Mouse (Mus musculus) lung, postnatal 36 days (tissue): ENCODE results near the gene Shroom1.

Experiments
- DNase-seq: peaks from one replicate; pipeline ENCODE4 v3.0.0; 2022; ENCODE audit warnings: mixed read lengths

Gene Shroom1

DNA sequence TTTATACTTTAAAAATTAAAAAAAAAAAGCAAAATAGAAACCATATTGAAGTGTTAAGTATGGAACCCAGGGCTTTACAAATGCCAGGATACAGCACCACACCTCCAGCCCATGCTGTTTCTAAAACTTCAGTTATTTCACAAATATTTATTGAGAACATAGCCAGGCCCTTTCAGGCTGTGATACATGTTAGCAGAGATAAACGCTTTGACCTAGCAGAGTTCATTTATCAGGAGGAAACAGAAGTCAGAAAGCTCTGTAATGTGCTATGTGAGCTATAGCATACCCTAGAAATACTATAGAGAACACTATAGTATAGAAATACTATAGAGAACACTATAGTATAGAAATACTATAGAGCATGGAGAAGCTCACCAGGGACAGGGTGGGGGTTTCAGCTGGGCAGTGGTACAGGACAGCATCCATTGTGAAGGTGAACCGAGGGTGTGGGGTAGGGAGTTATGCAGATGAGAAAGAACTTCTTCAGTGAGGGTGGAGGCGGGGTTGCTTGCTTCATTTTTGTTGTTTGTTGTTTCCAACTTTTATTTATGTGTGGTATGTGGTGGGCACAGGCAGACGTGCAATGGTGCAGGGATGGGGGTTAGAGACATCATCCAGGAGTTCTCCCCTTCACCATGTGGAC, 24.2 kb downstream of the Shroom1 start:
- no peak for DNase-seq

DNA sequence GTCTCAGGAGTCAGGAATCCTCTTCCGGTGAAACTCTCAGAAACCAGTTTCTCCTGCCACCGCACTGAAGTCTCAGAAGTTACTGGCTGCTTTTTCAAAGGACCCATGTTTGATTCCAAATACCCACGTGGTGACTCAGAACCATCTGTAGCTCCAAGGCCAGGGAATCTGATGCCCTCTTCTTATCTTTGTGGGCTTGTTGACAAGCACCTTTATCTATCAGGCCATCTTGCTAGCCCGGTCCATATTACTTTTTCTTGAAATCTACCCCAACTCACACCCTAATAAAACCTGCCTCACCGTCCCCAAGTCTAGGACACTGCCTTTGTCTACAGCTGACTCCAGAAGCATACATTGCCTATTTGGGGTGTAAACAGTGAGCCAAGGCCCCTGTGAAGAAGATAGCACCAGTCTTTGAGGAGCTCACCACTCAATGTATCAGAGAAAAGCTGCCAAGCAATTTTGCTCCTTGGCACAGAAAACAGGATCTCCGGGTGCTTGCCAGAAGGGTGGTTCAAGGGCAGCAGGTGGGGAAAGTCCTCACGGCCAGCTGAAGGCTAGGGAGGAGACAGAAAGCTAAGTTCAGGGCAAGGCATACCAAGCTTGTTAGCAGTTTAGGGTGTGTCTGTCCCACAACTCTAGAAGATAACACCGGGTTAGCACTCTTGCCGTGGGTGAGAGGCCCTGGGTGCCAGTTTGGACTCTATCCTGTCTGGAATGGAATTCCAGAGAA, 26.3 kb downstream of the Shroom1 start:
- peak; percentile 24 for DNase-seq

DNA sequence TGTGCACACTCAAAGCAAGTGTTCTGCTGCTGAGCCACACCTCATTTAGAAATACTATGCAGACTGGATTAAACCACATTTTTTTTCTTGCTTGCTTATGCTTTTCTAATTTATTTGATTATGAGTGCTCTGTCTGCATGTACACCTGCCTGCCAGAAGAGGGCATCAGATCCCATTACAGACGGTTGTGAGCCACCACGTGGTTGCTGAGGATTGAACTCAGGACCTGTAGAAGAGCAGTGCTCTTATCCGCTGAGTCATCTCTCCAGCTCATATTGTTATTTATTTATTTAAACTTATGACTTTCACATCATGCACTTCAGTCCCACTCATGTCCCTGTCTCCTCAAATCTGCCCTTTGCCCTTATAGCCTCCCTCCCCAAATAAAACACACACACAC, 28.7 kb downstream of the Shroom1 start:
- DNase-seq = peak; percentile 30

DNA sequence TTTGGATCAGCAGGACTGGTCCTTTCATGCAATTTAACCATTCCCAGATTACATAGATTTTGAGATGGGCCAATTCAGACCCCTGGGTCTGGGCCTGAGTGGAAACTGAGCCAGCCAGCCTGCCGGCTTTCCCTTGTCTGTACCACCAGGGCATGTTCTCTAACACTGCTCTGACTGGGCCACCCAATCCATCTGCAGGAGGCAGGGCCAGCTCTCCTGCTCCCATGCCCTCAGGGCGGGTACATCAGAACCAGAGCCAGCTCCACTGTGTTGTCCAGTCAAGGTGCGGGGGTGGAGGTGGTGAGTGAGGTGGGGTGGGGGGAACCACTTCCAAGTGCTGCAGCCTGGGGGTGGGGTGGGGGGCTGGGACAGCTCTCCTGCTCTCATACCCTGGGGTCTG, 29.3 kb downstream of the Shroom1 start:
- DNase-seq = no peak

DNA sequence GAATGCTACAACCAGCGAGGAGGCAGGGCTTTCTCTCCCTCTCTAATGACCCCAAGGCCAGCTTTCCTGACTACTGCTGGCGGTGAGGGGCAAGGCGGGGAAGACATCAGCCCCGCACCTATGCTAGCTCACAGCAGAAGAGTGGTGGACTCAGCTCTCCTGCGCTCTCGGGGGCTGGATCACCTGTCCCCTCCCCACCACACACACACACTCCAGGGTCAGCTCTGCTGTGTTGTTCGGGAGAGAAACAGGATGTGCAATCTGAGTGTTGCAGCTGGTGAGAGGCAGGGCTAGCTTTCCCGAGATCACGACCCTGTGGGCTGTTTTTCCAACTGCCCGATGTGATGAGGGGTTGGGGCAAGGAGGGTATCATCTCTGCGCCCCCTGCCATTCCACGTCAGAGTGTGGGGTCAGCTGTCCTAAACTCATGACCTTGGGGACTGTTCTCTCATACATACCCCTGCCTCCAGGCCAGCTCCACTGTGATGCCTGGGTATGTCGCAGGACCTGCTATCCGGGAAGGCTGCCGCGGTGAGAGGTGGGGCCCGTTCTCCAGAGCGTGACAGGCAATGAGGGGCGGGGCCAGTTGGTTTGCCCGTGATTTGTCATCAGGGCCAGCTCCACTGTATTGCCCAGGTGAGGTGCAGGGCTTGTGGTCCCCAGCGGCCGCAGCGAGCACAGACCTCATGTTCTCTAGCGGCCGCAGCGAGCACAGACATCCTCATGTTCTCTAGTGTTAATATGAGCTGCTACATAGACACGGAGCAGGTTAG, 30.0 kb downstream of the Shroom1 start:
- peak; percentile 53 for DNase-seq

DNA sequence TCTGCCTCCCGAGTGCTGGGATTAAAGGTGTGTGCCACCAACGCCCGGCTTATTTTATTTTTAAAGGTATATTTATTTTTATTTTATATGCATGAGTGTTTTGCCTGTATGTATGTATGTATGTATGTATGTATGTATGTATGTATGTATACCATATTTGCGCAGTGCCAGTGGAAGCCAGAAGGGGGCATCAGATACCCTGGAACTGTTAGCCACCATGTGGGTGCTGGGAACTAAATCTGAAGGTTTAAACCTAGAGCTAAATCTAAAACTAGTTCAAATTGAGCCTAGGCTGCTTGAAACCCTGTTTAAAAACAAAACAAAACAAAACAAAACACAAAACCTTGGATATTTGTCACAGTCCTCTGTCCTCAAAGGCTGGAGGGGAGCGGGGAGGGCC, 32.0 kb downstream of the Shroom1 start:
- DNase-seq = no peak

DNA sequence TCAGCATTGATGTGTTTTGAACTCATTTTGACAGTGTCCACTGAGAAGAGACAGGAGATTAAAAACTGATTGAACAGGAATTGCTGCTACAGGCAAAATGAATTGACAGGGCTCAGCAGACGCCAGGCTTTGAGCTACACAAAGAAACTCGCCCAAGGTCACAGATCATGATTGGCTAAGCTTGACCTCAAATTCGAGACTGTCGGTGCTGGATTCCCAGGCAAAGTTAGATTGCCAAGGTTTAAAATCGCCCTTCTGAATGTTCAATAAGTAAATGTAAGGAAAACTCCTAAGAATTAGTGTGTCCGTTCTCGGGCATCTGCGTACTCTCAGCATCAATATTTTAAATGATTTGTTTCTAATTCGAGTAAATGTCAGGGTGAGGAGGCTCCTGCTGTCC, 32.4 kb downstream of the Shroom1 start:
- no peak for DNase-seq

DNA sequence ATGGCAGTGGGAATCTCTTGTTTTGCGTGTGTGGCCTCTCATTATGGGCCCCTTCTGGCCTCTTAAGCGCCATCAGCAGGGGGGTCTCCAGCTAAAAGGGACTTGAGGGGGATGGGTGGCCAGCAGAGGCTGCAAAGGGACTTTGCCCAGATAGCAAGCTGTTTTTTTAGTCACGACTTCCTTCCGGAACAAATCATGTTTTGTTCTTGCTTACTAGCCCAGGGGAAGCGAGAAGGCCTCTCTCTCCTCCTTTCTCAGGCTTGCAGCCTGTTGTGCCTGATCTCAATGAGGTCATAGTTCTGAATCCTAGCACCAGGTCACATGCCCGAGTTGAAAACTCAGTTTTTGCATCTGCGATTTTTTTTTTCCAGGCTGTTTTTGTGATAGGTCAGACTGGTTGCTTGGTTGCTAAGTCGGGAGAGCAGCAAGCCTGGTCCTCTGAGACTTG, 35.0 kb downstream of the Shroom1 start:
- DNase-seq = no peak

DNA sequence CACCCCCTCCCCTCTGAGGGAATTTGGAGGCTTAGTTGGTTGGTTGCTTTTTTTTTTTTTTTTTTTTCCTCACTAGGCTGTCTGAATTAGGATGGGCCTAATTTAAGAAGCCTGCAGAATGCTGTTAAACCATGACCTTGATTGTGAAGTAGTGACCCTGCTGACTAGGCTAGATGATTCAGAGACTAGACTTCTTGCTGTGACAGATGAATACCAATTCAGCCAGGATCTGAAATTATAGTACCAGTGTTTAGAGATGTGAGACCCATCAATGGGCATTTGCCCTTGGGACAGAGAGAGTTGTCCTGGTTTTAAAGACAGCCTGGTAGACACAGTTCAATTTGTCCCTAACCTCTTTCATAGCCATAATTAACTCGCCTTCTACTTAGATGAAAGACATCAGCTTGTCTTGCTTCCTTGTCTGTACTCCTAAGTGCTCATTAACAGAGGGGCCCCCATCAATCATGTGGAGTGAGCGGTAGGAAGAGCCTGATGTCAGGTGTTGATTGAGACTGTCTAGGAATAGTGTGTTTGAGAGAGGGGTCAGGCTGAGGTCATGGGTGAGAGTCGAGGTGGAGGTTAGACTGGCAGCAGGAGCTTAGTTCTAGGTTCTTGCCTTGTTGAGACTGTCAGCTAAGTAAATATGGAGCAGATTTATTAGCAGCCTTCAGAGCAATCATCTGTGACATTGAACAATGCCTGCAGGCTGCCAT, 36.4 kb downstream of the Shroom1 start:
- no peak for DNase-seq

DNA sequence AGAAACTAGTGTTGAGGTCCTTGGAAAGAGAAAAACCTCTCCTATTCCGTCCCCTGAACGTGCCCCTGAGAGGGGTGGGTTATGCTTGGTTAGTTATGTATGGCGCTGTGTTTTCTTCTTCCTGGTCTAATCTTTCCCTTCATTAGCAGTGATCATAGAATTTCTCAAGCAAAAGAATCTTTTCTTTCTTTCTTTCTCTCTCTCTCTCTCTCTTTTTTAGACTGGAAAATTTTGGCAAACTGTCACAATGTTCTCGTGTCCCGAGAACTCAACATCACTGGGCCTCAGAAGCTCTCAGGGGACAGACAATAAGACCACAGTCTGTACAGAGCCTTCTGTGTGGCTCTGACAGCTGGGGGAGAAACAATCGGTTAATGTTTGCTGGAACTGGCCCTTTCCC, 38.4 kb downstream of the Shroom1 start:
- DNase-seq = no peak

DNA sequence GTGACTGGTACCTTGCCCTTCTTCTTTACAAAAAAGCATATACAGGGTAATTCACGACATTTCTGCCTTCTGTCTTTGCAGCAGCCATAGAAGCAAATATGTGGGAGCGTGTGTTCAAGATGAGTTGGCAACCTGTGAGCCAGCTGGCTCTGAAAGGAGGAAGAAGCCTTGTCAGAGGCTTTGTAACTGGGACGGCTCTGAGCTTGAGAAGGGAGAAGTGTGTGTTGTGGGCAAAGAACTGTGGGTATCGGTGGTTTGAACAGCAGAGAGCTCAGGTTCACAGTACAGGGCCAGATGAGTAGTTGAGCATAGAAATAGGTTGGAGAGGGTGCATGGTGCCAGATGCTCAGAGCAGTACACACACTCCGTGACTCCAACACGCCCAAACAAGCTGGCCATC, 39.9 kb downstream of the Shroom1 start:
- DNase-seq = no peak

DNA sequence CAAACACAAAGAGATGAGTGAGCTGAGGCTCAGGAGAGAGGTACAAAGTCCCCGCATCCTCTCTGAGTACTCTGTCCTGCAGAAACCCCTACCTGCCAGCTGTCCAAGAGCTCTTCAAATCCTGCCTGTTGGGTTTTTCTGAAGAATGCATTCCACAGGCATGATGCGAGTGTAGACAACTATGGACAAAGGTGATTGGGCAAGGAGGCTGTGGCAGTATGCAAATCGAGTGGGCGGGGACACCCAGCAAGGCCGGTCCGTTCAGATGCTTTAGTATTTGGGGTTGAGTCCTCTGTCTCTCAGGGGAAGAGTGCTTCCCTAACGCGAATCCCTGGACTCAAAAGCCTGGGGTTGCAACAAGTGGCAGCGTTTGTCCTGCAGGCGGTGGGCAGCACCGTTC, 43.6 kb downstream of the Shroom1 start:
- DNase-seq = peak; percentile 90

DNA sequence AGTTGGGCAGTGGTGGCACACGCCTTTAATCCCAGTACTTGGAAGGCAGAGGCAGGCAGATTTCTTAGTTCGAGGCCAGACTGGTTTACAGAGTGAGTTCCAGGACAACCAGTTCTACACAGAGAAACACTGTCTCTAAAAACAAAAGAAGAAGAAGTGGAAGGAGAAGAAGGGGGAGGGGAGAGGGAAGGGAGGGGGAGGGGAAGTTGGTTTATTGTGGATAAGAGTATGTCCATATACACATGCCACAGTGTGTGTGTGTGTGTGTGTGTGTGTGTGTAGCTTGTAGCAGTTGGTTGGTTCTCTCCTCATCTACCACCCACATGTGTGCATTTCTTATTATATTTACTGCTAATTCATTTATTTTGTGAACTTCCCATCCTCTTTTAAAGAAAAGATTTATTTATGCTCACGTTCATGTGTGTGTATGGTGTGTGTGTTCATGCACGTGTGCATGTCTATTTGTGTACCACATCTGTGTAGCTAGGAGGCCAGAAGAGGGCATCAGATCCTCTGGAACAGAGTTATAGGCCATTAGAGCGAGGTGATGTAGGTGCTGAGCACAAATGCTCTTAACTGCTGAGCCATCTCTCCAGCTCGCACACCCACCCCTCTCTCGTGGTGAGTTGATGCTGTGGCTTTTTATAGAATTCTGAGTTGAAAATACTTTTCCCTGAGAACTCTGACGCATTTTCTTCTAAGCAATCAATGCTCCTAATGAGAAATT, 45.2 kb downstream of the Shroom1 start:
- DNase-seq = no peak

DNA sequence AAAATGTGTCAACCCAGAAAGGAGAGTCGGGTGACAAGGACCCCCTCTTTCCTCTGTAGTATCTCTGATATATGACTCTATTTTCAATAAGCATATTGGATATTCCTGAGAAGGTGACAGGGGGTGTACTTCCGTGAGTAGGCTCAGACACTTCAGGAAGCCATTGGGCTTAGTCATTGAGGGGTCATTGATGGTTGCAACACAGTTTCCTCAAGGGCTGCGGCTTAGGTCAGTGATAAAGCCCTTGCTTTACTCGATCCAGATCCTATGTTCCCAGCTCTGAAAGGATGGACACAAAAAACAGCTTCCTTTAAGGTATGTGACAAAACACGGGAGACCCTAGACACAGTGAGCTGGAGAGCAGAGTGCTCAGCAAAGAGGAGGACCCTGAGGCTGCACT, 46.7 kb downstream of the Shroom1 start:
- peak; percentile 55 for DNase-seq

DNA sequence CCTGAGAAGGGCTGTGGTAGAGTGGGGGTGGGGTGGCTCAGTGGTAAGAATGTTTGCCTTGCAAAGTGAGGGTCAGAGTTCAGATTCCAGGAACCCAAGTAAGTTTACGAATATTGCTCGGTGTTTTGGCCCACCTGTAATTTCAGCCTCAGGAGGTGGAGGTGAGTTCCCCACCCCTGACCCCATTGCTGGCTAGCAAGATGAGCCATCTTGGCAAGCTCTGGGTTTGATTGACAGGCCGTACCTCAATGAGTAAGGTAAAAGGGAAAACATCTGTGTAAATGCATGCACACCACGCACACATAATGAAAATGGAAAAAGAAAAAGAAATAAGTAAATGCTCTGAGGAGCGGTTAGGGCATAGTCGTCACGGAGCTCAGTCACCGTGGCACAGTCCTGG, 47.4 kb downstream of the Shroom1 start:
- no peak for DNase-seq

DNA sequence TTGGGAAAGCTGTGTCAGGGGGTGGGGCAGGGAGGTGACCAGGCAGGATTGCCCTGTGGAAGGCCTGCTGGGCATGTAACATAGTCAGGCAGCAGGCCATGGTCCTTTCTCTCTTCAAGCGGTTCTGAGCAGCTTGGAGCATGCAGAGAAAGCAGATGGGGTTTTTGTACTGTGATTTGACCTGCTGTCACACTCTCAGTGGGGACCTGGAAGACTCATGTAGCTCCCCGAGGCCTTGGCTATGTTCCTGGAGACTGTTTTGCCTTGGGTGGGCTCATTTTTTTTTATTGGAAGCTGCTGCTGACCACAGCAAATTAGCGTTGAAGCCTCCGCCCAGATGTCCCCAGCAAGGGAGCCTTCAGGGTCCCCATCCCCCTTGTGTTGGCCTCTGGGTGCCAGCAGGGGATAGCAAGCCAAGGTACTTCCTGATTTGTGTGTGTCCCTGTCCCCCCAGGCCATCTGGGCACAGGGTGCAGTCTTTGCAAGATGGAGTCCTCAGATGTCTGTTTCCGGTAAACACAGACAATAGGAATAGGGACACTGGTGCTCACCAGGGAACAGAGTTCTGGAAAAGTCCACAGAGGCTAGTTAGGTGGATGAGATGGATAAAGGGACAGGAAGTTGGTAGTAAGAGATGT, 48.1 kb downstream of the Shroom1 start:
- DNase-seq = no peak

DNA sequence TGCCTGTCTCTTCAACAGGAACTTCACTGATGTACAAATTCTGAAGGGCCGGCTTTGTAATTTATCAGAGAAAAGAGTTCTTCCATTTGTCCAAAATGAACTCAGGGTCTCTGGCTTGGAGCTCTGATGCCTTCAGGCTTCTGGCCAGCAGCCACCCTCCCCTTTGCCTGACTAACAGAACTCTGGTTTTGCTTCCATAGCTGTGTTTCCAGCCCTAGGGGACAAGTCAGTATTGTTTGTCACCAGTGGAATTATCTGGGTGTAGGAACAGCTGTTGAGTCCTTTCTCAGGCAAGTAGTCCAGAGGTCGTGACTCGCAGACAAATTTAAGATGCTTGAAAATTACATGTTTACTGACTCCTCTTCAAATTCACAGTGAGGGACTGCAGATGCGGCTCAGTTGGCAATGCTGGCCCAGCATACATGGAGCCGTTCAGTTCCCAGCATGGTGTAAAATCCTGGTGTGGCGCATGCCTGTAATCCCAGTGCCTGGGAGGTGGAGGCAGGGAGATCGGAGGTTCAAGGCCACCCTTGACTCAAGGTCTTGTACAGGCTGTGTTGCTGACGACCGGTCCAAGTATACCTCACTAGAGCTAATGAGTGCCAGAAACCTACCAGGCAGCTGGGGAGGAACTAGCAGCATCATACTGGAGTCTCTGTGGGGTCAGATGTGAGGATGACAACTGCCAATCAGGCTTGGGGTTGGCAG, 50.2 kb downstream of the Shroom1 start:
- DNase-seq = no peak

DNA sequence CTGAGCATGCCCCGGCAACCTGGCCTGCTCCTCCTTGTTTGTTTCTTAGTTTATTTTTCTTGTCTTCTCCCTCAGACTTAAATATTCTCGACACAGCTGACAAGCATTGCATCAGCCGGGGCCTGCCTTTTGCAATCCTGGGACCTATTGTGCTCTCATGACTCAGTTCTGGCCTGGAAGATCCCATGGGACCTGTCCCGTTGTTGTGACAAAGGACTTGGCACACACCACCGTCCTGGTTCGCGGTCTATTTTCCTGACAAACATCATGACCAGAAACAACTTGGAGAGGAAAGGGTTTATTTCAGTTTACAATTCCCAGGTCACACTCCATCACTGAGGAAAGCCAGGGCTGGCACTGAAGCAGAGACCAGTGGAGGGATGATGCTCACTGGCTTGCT, 51.1 kb downstream of the Shroom1 start:
- DNase-seq = peak; percentile 77

DNA sequence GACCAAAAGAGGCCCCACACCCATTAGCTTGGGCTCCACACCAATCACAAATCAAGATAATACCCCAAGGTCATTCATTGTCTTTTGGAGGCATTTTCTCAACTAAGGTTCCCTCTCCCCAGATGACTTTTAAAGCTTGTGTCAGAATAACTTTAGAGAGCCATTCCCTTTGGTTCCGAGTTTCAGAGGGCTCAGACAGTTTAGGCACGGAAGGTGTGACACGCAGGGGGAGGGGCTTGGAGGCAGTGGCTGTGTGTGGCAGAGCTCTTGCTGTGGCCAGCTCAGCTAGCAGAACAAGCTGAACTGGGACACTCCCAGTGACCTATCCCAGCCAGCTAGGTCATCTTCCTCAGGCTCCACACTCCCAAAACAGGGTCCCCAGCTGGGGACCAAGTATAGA, 51.6 kb downstream of the Shroom1 start:
- DNase-seq = no peak

DNA sequence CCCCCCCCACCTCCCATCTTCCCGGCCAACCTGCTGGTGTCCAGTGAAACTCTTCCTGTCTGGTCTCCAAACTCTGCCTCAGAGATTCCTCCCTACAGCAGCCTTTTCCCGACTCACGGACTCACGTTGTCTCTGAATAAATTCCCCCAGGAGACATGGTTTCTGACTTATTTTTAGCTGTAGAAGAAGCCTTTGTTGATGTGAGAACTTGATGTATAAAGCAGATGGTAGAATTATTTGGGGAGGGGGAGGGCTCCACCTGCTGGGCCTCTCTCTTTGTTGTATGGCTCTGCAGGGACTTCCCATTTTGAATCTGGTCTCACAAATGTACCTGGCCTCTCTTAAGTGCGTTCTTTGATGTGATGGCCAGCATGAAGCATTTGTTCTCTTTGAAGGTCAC, 53.3 kb downstream of the Shroom1 start:
- DNase-seq = no peak
